Mouse (Mus musculus): ENCODE measurements around the gene Aplnr. TPM values are rescaled to one million over a fixed set of nuclear protein-coding genes. Genes with fewer than 3 reads are reported as not detected.

Aplnr gene
- polyA plus RNA-seq, 1 experiment from 2014 or later: 148 TPM

GRCm38 (mm10) chr2:85147481-85147880 lies 11.5 kb downstream of the Aplnr start:
- Histone ChIP-seq H3K4me2 (no peak overlapping the region), H3K27me3 (ENCODE audit: insufficient read depth, low read length) (no peaks in the 10 kb centered on the region), H3K27ac (ENCODE audit: low read depth) (no peak overlapping the region), H3K4me3 (ENCODE audit: low read depth, low read length) (no peak overlapping the region), H3K9me3 (ENCODE audit: low read depth, low read length) (no peaks in the 10 kb centered on the region), H3K9ac (no peak overlapping the region), H3K4me1 (ENCODE audit: insufficient read depth) (no peaks in the 10 kb centered on the region), H3K36me3 (ENCODE audit: insufficient read depth) (no peaks in the 10 kb centered on the region)
- no peak for DNase-seq
- TF ChIP-seq CTCF (IDR thresholded peaks at IDR 0.05; ENCODE audit: low read depth): no peak
- WGBS: 56% methylated on average over 2 of the region's 2 CpGs
- ATAC-seq (ENCODE audit: insufficient read depth): no peak

GRCm38 (mm10) chr2:85150373-85150772 lies 14.3 kb downstream of the Aplnr start:
- DNase-seq (no peak), ATAC-seq (ENCODE audit: insufficient read depth) (no peak)
- Histone ChIP-seq H3K27me3 (ENCODE audit: insufficient read depth, low read length) (no peaks in the 10 kb centered on the region), H3K27ac (ENCODE audit: low read depth) (no peak overlapping the region), H3K4me2 (no peak overlapping the region), H3K9me3 (ENCODE audit: low read depth, low read length) (no peaks in the 10 kb centered on the region), H3K36me3 (ENCODE audit: insufficient read depth) (no peaks in the 10 kb centered on the region), H3K4me3 (ENCODE audit: low read depth, low read length) (no peak overlapping the region), H3K4me1 (ENCODE audit: insufficient read depth) (no peaks in the 10 kb centered on the region), H3K9ac (no peak overlapping the region)
- no peak for TF ChIP-seq CTCF (IDR thresholded peaks at IDR 0.05; ENCODE audit: low read depth)
- WGBS: 59% methylated on average over 1 of the region's 1 CpGs

DNA sequence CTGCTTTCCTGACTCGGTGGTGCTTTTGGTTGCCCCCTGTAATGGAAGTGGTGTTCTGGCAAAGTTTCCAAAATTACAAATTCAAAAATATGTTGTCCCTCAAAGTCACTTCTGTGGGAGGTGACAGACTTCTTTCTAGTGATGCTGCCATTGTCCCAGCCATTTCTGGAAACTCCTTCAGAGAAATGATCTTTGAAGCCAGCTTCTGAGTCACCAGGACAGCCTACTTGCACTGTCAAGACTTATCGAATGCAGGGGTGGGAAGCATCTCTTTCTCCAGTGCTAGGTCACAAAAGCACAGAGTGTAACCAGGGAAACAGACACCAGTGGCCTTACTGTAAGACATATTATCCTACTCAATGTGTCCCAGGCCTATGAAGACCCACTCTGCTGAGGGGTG lies 15.2 kb downstream of the Aplnr start:
- Histone ChIP-seq H3K9ac (no peak overlapping the region), H3K9me3 (ENCODE audit: low read depth, low read length) (no peaks in the 10 kb centered on the region), H3K4me2 (no peak overlapping the region), H3K36me3 (ENCODE audit: insufficient read depth) (no peaks in the 10 kb centered on the region), H3K27me3 (ENCODE audit: insufficient read depth, low read length) (no peaks in the 10 kb centered on the region), H3K4me3 (ENCODE audit: low read depth, low read length) (no peak overlapping the region), H3K27ac (ENCODE audit: low read depth) (no peak overlapping the region), H3K4me1 (ENCODE audit: insufficient read depth) (no peaks in the 10 kb centered on the region)
- ATAC-seq (ENCODE audit: insufficient read depth) (no peak), DNase-seq (no peak)
- TF ChIP-seq CTCF (IDR thresholded peaks at IDR 0.05; ENCODE audit: low read depth): no peak
- WGBS: 89% methylated on average over 2 of the region's 2 CpGs

GRCm38 (mm10) chr2:85155334-85155733 lies 19.3 kb downstream of the Aplnr start:
- TF ChIP-seq CTCF (IDR thresholded peaks at IDR 0.05; ENCODE audit: low read depth): no peak
- H3K27ac ChIP-seq (ENCODE audit: low read depth): no peak overlapping the region
- WGBS: 73% methylated on average over 9 of the region's 9 CpGs
- H3K4me2 ChIP-seq: no peak overlapping the region
- DNase-seq: no peak
- no peaks in the 10 kb centered on the region for H3K4me1 ChIP-seq (ENCODE audit: insufficient read depth)
- no peaks in the 10 kb centered on the region for H3K36me3 ChIP-seq (ENCODE audit: insufficient read depth)
- H3K4me3 ChIP-seq (ENCODE audit: low read depth, low read length): no peak overlapping the region
- no peak for ATAC-seq (ENCODE audit: insufficient read depth)
- no peak overlapping the region for H3K9ac ChIP-seq
- H3K27me3 ChIP-seq (ENCODE audit: insufficient read depth, low read length): no peaks in the 10 kb centered on the region
- H3K9me3 ChIP-seq (ENCODE audit: low read depth, low read length): no peaks in the 10 kb centered on the region

DNA sequence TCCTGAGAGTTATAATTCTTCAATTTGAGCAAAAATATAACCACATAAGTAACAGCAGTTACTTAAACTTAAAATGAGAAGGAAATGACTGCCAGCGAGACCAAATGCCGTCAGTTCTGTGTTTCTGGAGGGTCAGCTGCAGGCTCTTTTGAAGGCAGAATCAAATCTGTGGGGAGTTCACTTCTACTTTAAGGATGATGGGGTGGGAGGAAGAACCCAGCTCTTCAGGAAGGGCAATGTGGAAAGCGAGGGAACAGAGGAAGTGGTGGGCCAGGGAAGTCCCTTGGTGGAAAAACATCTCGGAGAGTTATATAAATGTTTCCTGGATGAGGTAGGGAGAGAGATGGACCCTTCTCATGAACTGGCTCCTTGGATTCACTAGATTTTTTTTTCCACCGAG lies 20.1 kb downstream of the Aplnr start:
- 79% methylated on average over 5 of the region's 5 CpGs for WGBS
- H3K4me3 ChIP-seq (ENCODE audit: low read depth, low read length): no peak overlapping the region
- no peak overlapping the region for H3K4me2 ChIP-seq
- H3K9ac ChIP-seq: no peak overlapping the region
- no peaks in the 10 kb centered on the region for H3K27me3 ChIP-seq (ENCODE audit: insufficient read depth, low read length)
- ATAC-seq (ENCODE audit: insufficient read depth): no peak
- H3K27ac ChIP-seq (ENCODE audit: low read depth): no peak overlapping the region
- H3K36me3 ChIP-seq (ENCODE audit: insufficient read depth): no peaks in the 10 kb centered on the region
- no peak for TF ChIP-seq CTCF (IDR thresholded peaks at IDR 0.05; ENCODE audit: low read depth)
- DNase-seq: no peak
- peaks cover 4% of the 10 kb centered on the region; the same call in 1 of the 2 replicates for H3K4me1 ChIP-seq (ENCODE audit: insufficient read depth)
- no peaks in the 10 kb centered on the region for H3K9me3 ChIP-seq (ENCODE audit: low read depth, low read length)

GRCm38 (mm10) chr2:85157382-85157781 lies 21.4 kb downstream of the Aplnr start:
- DNase-seq (no peak), ATAC-seq (ENCODE audit: insufficient read depth) (no peak)
- Histone ChIP-seq H3K4me1 (ENCODE audit: insufficient read depth) (peaks cover 4% of the 10 kb centered on the region; the same call in 1 of the 2 replicates), H3K4me3 (ENCODE audit: low read depth, low read length) (no peak overlapping the region), H3K9ac (no peak overlapping the region), H3K4me2 (no peak overlapping the region), H3K27me3 (ENCODE audit: insufficient read depth, low read length) (no peaks in the 10 kb centered on the region), H3K27ac (ENCODE audit: low read depth) (no peak overlapping the region), H3K9me3 (ENCODE audit: low read depth, low read length) (no peaks in the 10 kb centered on the region), H3K36me3 (ENCODE audit: insufficient read depth) (no peaks in the 10 kb centered on the region)
- TF ChIP-seq CTCF (IDR thresholded peaks at IDR 0.05; ENCODE audit: low read depth): no peak
- WGBS: 89% methylated on average over 3 of the region's 3 CpGs

GRCm38 (mm10) chr2:85160901-85161637 lies 25.0 kb downstream of the Aplnr start:
- Histone ChIP-seq H3K4me3 (ENCODE audit: low read depth, low read length) (no peak overlapping the region), H3K27me3 (ENCODE audit: insufficient read depth, low read length) (no peaks in the 10 kb centered on the region), H3K9me3 (ENCODE audit: low read depth, low read length) (no peaks in the 10 kb centered on the region), H3K9ac (no peak overlapping the region), H3K27ac (ENCODE audit: low read depth) (no peak overlapping the region), H3K4me1 (ENCODE audit: insufficient read depth) (peaks cover 4% of the 10 kb centered on the region; the same call in 1 of the 2 replicates), H3K4me2 (no peak overlapping the region), H3K36me3 (ENCODE audit: insufficient read depth) (no peaks in the 10 kb centered on the region)
- DNase-seq: no peak
- 46% methylated on average over 4 of the region's 4 CpGs for WGBS
- 0 out of 2 replicates have a peak, but pooled peaks have one; percentile 1 for ATAC-seq (ENCODE audit: insufficient read depth)
- no peak for TF ChIP-seq CTCF (IDR thresholded peaks at IDR 0.05; ENCODE audit: low read depth)

Data from lung, embryonic 14.5 days (tissue).